Mouse (Mus musculus) testis, adult 2 months (tissue): ENCODE measurements at regions not wholly inside any gene's neighbourhood (a gene's known extent, or its start where the extent isn't known, plus 50 kb on each side); places are given as distances from the start of the nearest gene placed in this dataset.

Experiments used
- H3K27ac ChIP-seq: fragments of 200-500 bp; 2 replicates; pipeline ENCODE4 v1.5.1; 2012; ENCODE audit warnings: low read depth, low read length; ENCODE audit not compliant: control insufficient read depth, insufficient read depth
- H3K27me3 ChIP-seq: fragments of 200-500 bp; 2 replicates; pipeline ENCODE4 v1.6.1; 2012; ENCODE audit warnings: mild to moderate bottlenecking, low read length, moderate library complexity; ENCODE audit not compliant: control insufficient read depth, insufficient read depth
- H3K36me3 ChIP-seq: fragments of 200-500 bp; 2 replicates; pipeline ENCODE4 v1.6.1; 2012; ENCODE audit warnings: mild to moderate bottlenecking, low read length; ENCODE audit not compliant: control insufficient read depth, insufficient read depth
- H3K4me1 ChIP-seq: fragments of 200-500 bp; 2 replicates; pipeline ENCODE4 v1.6.1; 2012; ENCODE audit warnings: low read length; ENCODE audit not compliant: control insufficient read depth, insufficient read depth
- H3K4me3 ChIP-seq: fragments of 200-500 bp; 2 replicates; pipeline ENCODE4 v1.5.1; 2012; ENCODE audit warnings: low read depth, mild to moderate bottlenecking, low read length, moderate library complexity, mixed read lengths; ENCODE audit not compliant: control insufficient read depth
- CTCF ChIP-seq: fragments of 200-500 bp; IDR thresholded peaks from 2 replicates; pipeline ENCODE4 v1.5.1; 2012; ENCODE audit warnings: low read depth, mild to moderate bottlenecking, inconsistent platforms, low read length, moderate library complexity; ENCODE audit not compliant: control insufficient read depth, insufficient read depth, insufficient replicate concordance
- POLR2A ChIP-seq: fragments of 200-500 bp; IDR thresholded peaks from 2 replicates; pipeline ENCODE4 v1.6.1; 2012; ENCODE audit warnings: low read depth, mild to moderate bottlenecking, inconsistent platforms, low read length, moderate library complexity; ENCODE audit not compliant: control insufficient read depth

- no peaks in the 10 kb centered on the region for H3K4me1 ChIP-seq
- H3K4me3 ChIP-seq, result no peak overlapping the region
- H3K27me3 ChIP-seq, result no peaks in the 10 kb centered on the region
- H3K27ac ChIP-seq, result no peak overlapping the region
- H3K36me3 ChIP-seq, result no peaks in the 10 kb centered on the region
- no peak for TF ChIP-seq CTCF
Measured at GRCm38 (mm10) chr8:26698580-26698979, 278.5 kb upstream of the Zfp703 start.

GRCm38 (mm10) chr8:26706048-26706767, 270.9 kb upstream of the Zfp703 start:
- TF ChIP-seq CTCF (no peak), POLR2A (no peak)
- no peak overlapping the region for H3K4me3 ChIP-seq
- no peak overlapping the region for H3K27ac ChIP-seq
- no peaks in the 10 kb centered on the region for H3K27me3 ChIP-seq
- H3K36me3 ChIP-seq, result no peaks in the 10 kb centered on the region
- H3K4me1 ChIP-seq, result no peaks in the 10 kb centered on the region

GRCm38 (mm10) chr8:26706768-26707156, 270.4 kb upstream of the Zfp703 start:
- no peak overlapping the region for H3K4me3 ChIP-seq
- no peaks in the 10 kb centered on the region for H3K4me1 ChIP-seq
- H3K36me3 ChIP-seq, result no peaks in the 10 kb centered on the region
- no peaks in the 10 kb centered on the region for H3K27me3 ChIP-seq
- no peak for TF ChIP-seq CTCF
- TF ChIP-seq POLR2A, result no peak
- H3K27ac ChIP-seq, result no peak overlapping the region

- Histone ChIP-seq H3K4me3 (no peak overlapping the region), H3K4me1 (no peaks in the 10 kb centered on the region), H3K27me3 (no peaks in the 10 kb centered on the region), H3K27ac (no peak overlapping the region), H3K36me3 (no peaks in the 10 kb centered on the region)
- TF ChIP-seq CTCF (no peak), POLR2A (no peak)
Measured at GRCm38 (mm10) chr8:26713836-26714235, 263.3 kb upstream of the Zfp703 start.

- Histone ChIP-seq H3K27ac (no peak overlapping the region), H3K27me3 (no peaks in the 10 kb centered on the region), H3K36me3 (no peaks in the 10 kb centered on the region), H3K4me1 (no peaks in the 10 kb centered on the region), H3K4me3 (no peak overlapping the region)
- no peak for TF ChIP-seq POLR2A
- no peak for TF ChIP-seq CTCF
Measured at GRCm38 (mm10) chr8:26714714-26715113, 262.4 kb upstream of the Zfp703 start.

GRCm38 (mm10) chr8:26718409-26719355, 258.4 kb upstream of the Zfp703 start:
- Histone ChIP-seq H3K4me3 (no peak overlapping the region), H3K27ac (no peak overlapping the region), H3K4me1 (no peaks in the 10 kb centered on the region), H3K27me3 (no peaks in the 10 kb centered on the region), H3K36me3 (no peaks in the 10 kb centered on the region)
- no peak for TF ChIP-seq POLR2A
- TF ChIP-seq CTCF, result no peak

GRCm38 (mm10) chr8:26722766-26723165, 254.4 kb upstream of the Zfp703 start:
- no peaks in the 10 kb centered on the region for H3K4me1 ChIP-seq
- no peaks in the 10 kb centered on the region for H3K27me3 ChIP-seq
- TF ChIP-seq POLR2A (no peak), CTCF (no peak)
- no peaks in the 10 kb centered on the region for H3K36me3 ChIP-seq
- H3K27ac ChIP-seq, result no peak overlapping the region
- no peak overlapping the region for H3K4me3 ChIP-seq
